Mouse (Mus musculus) C2C12 (cell line): Measurements from ENCODE around the gene Cpa3.

Source experiments
- CEBPB ChIP-seq: IDR thresholded peaks from one replicate; pipeline ENCODE4 v1.6.1; 2011; ENCODE audit warnings: low read depth, mild to moderate bottlenecking, control low read depth, moderate library complexity
- CTCF ChIP-seq: IDR thresholded peaks from one replicate; pipeline ENCODE4 v1.5.1; 2011; ENCODE audit not compliant: control insufficient read depth, insufficient read depth, insufficient read length
- MAX ChIP-seq: IDR thresholded peaks from one replicate; pipeline ENCODE4 v1.6.1; 2011; ENCODE audit warnings: mild to moderate bottlenecking, control low read depth
- MYOD1 ChIP-seq: IDR thresholded peaks from one replicate; pipeline ENCODE4 v1.6.1; 2011; ENCODE audit warnings: low read depth; ENCODE audit not compliant: control insufficient read depth, insufficient read length
- MYOG ChIP-seq: IDR thresholded peaks from one replicate; pipeline ENCODE4 v1.6.1; 2011; ENCODE audit not compliant: control insufficient read depth, insufficient read length; ENCODE audit errors: extremely low read depth
- USF1 ChIP-seq: IDR thresholded peaks from one replicate; pipeline ENCODE4 v1.6.1; 2011; ENCODE audit warnings: low read depth, mild to moderate bottlenecking, control low read depth, moderate library complexity

DNA sequence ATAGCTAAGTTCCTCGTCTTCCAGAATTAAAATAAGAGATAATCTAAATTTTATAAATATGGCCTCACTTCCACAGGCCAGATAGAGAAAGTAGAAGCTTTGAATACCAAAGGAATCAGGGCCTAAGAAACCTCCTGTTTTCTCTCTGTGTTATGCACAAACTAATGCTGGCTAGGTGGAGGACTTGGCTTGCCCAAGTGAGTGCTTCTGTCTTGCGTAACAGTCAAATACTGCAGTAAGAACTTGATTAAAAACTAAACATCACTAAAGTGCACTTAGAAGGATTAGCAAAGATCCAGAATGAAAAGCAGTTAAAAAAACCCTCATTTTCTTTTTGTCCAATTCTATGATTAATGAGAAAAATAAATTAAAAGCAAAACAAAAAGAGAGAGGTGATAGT is 46.8 kb upstream of the Cpa3 start:
- no peak for TF ChIP-seq CTCF
- no peak for TF ChIP-seq USF1
- TF ChIP-seq CEBPB, result no peak
- no peak for TF ChIP-seq MAX
- TF ChIP-seq MYOG, result no peak
- no peak for TF ChIP-seq MYOD1
